Mouse (Mus musculus): ENCODE measurements around the gene Dlk2.

Dlk2 gene

DNA sequence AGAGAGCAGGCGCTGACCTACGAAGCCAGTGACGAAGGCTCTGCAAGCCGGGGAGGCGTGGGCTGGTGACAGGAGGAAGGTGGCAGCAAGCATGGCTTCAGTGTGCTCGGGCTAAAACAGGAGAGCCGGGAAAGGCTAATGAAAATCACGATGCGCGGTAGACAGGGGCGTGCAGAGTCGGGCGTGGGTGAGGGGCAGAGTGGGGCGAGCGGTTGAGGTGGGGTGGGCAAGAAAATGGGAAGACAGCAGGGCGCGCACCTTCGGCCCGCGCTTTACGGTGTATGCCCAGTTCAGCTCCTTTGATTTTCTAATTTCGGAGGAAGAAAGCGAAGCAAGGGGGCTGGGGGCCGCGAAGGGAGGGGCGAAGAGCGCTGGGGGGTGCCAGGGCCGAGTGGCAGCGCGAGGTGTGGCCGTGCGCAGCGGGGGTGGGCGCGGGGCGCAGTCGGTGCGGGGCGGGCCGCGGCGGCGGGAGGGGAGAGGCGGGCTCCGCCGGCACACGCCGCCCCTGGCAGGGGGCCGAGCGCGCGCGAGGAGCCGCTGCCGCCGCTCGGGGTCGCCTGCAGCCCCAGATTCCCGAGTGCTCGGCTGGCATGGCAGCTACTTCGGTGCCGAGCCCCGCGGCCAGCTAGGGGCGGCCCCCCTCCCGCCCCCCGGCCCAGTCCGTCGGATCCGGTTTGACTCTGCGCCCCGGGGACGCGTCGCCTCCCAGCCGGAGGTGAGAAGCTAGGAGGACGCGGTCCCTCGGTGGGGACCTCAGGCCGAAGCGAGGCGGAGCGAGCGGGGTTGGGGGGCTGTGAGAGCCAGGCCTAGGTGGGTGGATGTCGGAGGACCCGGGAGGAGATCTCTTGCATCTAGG is at the start of gene Dlk2:
Gene Dlk2 (plus strand): TSS at position 58 of the 856 bp plus-strand sequence.
- no peak for DNase-seq (ENCODE audit: low spot score in 2 of 2)

DNA sequence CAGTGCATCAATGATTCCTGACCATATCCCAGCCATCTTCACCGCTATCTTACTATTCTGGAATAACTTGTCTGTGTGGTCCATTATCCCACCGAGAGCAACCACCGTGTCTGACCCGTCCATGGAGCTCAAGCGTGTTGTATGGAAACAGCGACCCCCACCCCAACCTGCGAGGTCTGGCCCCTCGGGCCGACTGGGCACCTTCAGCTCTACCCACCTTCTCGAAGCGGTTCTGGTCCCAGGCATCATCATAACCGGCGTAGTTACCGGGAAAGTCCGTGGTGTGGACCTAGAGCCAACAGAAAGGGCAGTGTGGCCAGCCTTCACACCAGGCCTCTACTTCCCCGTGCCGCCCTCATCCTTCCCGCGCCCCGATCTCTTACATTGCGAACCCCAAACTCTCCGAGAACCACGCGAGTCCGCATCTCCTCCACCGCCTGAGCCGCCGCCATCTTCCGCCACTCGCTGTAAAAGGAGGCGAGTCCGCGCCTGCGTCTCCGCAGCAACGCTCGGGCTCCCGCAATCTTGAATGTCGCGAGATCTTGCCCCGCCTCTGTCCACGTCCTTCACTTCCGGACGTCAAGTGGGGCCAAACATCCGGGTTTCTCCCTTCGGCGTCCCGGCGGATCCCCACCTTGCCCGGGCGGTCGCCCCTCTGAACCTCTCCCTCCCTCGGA is 49.6 kb upstream of the Dlk2 start, which contains the start of the genes Polr1c and Yipf3:
Gene Polr1c (minus strand): TSS at position 543 of the 677 bp plus-strand sequence.
Gene Yipf3 (plus strand): TSS at position 569 of the 677 bp plus-strand sequence.
- DNase-seq (ENCODE audit: low spot score in 2 of 2) = peak; percentile 93

DNA sequence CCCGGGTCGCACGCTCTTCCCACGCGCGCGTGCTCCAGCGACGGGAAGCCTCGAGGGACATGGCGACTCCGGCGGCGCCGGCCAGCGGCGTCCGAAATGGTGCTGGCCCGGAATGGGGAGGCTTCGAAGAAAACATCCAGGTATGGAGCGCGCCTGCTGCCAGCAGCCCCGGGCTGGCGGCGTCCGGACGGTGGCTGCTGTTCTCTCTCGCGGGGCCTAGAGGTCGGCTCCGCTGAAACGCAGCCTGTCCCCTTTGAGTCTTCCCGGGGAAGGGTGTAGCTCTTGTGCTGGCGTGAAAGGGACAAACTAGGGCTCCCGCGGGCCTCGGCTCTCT is 49.1 kb upstream of the Dlk2 start:
- no peak for DNase-seq (ENCODE audit: low spot score in 2 of 2)

GRCm38 (mm10) chr17:46251174-46251573 is 46.0 kb upstream of the Dlk2 start:
- no peak for DNase-seq (ENCODE audit: low spot score in 2 of 2)

DNA sequence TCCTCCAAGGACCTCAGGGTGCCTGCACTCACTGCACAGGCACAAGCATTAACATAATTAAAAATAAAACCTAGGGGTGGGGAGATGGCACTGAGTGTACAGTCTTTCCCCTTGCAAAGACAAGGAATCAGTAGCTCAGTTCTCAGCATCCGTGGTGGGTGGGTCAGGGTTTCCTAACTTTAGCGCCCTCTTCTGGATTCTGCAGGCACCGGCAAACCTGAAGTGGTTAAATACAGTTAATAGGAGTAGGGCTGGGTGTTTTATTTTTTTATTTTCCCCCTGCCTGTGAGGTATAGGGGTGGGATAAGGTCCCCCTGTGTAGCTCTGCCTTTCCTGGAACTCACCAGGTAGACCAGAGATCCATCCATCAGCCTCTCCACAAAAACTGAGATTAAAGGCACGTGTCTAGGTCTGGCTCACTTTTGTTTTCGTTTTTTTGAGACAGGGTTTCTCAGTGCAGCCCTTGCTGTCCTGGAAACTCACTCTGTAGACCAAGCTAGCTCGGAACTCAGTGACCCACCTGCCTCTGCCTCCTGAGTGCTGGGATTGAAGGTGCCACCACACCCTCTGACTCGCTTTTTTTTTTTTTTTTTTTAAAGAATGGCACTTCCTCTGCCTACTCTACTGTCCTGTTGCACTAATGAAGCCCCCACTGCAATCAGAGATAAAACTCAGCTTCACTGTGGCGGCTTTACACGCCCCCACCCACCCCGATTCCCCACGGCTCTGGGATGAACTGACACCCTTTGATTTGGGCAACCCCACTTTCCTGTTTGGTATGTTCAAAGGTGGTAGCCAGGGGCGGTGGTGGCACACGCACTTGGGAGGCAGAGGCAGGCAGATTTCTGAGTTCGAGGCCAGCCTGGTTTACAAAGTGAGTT is 44.4 kb upstream of the Dlk2 start:
- peak; percentile 38 to 57 for DNase-seq (ENCODE audit: low spot score in 2 of 2)

GRCm38 (mm10) chr17:46253452-46254084 is 43.7 kb upstream of the Dlk2 start, which contains the start of gene Lrrc73:
Gene Lrrc73, plus strand, starts transcription at chr17:46253531.
- DNase-seq (ENCODE audit: low spot score in 2 of 2) = peak; percentile 85 to 89

DNA sequence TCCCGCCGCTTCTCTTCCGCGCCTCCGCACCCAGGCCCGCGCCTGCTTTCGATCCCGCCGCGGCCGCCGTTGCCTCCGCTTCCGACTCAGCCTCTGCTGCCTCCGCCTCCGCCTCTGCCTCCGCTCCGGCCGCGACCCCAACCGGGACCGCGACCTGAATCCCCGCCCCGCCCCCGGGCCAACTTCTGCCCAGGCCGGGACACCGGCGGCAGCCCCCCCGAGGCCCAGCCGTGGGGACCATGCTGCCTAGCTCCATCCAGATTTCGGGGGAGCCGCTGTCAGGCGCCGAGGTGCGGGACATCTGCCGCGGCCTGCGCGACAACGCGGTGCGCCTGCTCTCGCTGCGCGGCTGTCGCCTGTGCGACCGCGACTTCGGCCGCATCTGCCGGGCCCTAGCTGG is 43.1 kb upstream of the Dlk2 start:
- DNase-seq (ENCODE audit: low spot score in 2 of 2) = peak in 1 of 2 experiments; percentile 32

DNA sequence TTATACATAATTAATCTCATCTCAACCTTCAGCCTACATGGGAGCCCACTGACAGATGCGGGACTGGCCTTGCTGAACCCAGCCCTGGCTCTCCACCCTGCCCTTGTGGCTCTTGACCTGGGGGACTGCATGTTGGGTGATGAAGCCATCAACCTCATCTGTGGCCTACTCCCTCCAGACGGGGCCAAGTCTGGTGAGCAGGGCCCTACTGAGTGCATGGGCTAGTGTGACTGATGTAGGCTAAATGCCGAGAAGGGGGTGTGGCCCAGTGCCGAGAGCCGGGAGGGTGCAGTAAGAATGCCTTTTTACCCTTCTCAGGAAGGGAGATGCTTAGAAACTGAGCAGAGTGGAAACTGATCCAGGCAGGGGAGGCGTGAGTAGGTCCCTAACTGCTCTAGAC is 42.1 kb upstream of the Dlk2 start:
- DNase-seq (ENCODE audit: low spot score in 2 of 2) = no peak

- DNase-seq (ENCODE audit: low spot score in 2 of 2) = no peak
These were observed 38.8 kb upstream of the Dlk2 start for GRCm38 (mm10) chr17:46258279-46259053.

- no peak for DNase-seq (ENCODE audit: low spot score in 2 of 2)
These were observed 37.5 kb upstream of the Dlk2 start for GRCm38 (mm10) chr17:46259675-46260074.

DNA sequence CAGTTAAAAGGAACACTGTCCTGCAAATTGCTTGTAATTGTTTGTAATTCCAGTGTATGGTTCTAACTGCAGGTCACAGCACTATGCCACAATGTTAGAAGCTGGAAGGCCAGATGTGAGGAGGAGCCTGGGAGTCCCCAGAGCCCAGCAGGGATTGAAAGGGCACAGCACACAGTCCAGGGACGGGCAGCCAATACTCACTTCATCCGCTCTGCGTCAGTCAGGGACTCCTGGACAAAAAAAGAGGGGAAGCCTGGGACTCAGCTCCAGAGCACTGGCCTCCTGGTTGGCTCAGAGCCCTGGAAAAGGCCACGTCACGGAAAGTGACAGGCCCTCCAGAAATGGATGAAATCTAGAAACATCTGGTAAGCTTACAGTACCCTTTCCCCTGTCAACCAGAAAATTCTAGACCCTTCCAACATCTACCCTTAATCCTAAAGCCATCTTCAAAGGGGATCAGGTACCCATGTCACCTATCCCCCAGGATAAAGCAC is 35.0 kb upstream of the Dlk2 start:
- no peak for DNase-seq (ENCODE audit: low spot score in 2 of 2)

DNA sequence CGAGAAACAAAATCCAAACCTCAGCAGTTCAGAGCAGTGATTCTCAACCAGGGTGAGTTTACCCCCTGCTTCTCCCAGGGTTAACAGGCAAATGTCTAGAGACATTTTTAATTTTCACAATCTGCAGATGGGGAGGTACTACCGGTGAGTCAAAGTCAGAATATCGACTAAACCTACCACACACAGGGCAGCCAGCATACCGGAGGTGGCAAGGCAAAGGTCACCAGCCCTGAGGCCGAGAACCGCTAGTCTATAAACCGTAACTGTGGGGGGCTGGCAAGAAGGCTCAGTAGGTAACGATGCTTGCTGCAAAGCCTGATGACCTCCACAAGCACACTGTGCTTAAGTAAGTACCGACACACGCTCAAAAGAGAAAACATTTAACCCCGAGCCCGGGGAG is 31.7 kb upstream of the Dlk2 start:
- DNase-seq (ENCODE audit: low spot score in 2 of 2) = no peak

DNA sequence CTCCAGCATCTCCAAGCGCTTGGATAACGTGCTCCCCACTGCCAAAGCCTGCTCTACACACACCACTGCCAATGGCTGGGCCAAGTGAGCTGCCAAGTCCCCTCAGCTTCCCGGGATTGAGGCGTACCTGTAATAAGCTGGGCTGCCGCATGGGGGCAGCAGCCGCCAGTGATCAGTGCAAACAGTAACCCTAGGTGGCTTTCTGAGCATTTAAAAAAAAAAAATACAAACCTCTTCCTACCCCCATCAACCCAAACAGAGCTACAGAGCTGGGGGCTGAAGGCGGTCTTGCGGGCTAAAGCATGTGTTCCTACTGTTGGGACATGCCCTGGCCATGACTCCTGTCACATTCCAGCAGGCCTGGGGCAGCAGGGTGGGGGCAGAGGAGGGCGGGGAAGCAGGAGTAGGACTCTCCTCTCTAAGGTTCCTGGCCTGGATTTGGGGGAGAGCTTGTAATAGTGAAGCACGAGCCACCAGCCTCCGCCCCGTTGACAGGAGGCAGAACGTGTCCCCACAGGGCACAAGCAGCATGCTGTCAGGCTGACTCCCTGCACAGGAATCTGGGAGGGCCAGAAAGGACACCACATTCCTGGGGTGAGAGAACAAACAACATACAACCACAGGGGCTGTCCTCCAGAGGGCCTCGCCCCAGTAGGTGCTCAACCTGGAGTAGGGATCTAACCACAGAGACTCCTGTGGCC is 31.2 kb upstream of the Dlk2 start:
- peak; percentile 58 to 75 for DNase-seq (ENCODE audit: low spot score in 2 of 2)

DNA sequence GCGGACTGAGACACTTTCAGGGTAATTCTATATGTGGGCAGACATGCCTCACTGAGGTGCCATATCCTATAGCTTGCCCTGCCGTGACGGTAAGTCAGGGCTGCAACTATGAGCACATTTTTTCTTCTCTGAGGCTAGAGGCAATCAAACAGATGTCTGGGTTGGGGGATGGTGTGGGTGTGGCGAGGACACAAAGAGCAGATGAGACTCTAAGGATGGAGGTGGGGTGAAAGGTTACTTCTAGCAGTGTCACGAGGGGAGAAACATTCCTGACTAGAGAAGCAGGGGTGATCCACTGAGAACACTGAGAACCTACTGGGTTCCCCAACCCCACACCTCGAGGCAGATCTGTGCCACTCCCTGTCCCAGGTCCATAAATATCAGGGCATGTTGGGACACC is 30.2 kb upstream of the Dlk2 start:
- DNase-seq (ENCODE audit: low spot score in 2 of 2) = no peak

GRCm38 (mm10) chr17:46267511-46267910 is 29.7 kb upstream of the Dlk2 start:
- no peak for DNase-seq (ENCODE audit: low spot score in 2 of 2)

DNA sequence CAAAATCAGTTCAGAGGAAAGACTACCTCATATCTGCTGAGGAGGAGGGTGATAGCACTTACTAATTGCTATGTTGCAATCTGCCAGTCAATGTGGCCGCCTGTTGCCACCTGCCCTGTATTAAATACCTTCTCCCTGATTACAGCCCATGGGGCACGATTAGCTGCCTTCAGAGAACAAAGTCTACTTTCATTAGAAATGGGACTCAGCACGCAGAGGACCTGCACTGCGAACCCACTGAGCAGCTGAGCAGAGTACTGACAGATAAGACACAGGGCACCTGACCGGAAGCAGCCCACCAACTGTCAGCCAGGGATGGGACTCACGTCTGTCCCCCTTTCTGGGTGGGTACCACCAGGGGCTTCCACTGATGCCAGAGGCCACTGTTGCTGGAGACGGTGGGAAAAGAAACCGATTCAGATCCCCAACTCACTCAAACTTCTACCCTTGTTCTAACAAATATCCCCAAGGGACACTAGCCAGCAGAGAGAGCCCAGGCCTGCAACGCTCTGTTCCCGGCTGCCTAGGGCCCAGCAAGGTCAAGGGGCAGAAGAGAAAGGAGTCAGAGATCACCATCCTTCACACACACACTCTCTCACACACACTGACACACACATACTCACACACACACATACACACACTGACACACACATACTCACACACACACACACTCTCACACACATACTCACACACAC is 29.0 kb upstream of the Dlk2 start:
- DNase-seq (ENCODE audit: low spot score in 2 of 2) = no peak

DNA sequence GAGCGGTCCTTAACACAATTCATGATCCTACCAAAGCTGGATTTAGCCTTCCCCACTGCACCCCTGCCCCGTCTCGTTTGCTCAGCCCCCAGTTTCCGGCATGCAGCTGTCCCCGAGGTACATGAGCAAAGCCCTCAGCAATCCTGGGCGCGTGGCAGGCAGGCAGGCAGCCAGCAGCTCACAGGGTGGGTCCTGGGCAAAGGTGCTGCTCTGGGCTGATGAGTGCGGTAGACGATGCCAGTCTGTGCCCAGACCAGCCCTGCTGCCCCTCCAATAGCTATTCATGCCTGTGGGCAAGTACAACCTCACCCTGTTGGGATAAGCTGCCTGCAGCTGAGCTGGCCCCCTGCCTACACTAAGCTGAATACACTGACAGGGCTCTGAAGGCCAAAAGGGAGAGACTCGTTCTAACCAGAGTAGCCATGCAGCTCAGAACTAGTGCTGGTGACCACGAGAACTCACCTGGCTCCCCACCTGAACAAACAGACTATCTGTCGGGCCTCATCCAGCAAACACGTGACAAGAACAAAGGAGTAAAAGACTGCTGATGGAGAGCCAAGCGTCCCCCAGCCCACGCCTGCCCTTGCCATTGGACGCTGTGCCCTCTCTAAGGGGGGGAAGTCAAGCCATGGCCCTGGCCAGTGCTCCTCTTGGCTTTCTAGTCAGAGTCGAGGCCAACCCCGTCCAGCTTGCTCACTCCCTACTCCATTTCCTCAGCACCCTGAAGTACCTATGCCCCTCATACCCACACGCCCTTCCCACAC is 27.3 kb upstream of the Dlk2 start:
- DNase-seq (ENCODE audit: low spot score in 2 of 2) = no peak

GRCm38 (mm10) chr17:46272058-46272457 is 25.2 kb upstream of the Dlk2 start:
- DNase-seq (ENCODE audit: low spot score in 2 of 2) = no peak

DNA sequence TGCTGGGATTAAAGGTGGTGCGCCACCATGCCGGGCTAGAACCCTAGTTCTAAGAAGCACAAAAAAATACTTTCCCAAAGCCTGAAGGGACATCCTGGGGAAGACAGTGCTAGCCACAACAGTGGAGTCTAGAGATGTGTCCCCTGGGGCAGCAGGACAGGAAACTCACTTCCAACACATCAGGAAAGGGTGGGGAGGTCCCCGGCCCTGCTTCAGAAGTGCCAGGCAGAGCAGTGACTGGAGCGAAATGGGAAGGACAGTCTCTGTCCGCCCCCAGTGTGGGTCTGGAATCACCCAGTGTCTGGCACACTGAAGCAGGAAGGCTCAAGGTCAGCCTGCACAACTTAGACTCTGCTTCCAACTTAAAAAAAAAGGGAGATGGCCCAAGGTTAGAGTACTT is 24.5 kb upstream of the Dlk2 start:
- DNase-seq (ENCODE audit: low spot score in 2 of 2) = no peak

All from natural killer cell, adult 2 months (primary cell).